Mouse (Mus musculus) mouse trophoblast stem cell (cell line): Measurements from ENCODE around the gene Tmprss11c.
"Not testable (repeated sequence)": the region's sequence is repeated elsewhere in the genome, so short reads cannot be mapped to it uniquely, and the experiment has no call there.

Source experiments
- in situ Hi-C, 2 experiments: fragments of 300-500 bp; cut with MseI, MboI; formaldehyde crosslinking; loops; 2 replicates in 1 of 2; 3 replicates in 1 of 2; pipeline ENCODE4 v1.15.1; 2025

The Tmprss11c gene

DNA sequence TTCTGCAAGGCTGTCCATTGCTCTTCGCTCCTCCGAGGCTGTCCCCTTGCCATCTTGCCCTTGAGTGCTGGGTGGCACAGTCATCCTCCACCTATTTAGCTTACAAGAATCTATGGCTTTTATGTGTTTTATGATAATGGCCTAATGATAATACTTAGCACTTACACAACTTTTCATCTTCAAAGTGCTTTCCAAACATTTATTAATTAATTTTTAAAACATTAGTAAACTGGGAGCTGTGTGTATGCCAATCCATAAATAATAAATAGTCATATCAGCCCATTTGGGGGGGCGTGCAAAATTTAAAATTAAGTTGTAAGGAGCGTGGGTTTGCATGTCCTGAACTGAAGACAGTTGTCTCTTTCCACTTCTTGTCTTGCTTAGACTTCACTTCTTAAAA is at the start of gene Tmprss11c:
TSS of gene Tmprss11c (minus strand) at position 101 of the 400 bp plus-strand sequence.
- in situ Hi-C loops: no loop called here

GRCm38 (mm10) chr5:86318018-86318956 is 29.2 kb upstream of the Tmprss11c start:
- in situ Hi-C loops: not testable (repeated sequence)

GRCm38 (mm10) chr5:86306116-86306515 is 17.0 kb upstream of the Tmprss11c start:
- in situ Hi-C loops: no loop called here

DNA sequence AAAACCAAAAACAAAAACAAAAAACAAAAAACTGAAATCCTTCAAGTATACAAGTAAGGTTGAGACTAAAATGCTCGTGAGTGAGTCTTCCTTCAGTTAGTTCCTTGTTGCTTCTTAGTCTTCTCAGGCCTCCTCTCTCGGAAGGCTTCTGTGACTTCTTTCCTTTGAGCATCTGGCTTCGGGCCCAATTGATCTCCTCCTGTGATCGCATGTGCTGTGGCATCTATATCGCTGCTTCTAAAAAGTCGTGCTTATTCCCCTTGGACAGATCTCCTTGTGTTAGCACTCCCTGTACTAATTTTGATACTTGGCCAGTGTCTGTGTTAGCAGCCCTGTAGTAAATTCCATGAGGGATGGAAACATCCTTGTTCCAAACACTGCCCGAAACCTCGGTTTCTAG is 14.8 kb upstream of the Tmprss11c start:
- in situ Hi-C loops: no loop called here

DNA sequence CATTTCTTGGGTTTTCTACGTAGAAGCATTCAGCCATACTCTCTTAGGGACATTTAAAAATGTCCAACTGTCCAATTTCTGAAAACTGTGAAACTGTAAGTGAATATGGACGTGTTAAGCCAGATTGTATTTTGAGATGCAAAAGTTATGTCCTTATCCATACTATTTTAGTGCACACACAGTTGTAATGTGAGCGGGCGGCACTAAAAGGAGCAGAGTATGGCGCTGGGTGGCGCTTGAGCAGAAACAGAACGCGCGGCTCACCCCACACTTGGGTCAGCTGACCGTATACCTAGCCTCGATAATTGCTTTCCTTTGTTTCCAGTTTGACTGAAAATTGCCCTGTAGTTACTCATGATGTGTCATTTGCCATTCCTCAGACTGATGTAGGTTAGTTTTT is 42.5 kb downstream of the Tmprss11c start:
- in situ Hi-C loops: no loop called here

DNA sequence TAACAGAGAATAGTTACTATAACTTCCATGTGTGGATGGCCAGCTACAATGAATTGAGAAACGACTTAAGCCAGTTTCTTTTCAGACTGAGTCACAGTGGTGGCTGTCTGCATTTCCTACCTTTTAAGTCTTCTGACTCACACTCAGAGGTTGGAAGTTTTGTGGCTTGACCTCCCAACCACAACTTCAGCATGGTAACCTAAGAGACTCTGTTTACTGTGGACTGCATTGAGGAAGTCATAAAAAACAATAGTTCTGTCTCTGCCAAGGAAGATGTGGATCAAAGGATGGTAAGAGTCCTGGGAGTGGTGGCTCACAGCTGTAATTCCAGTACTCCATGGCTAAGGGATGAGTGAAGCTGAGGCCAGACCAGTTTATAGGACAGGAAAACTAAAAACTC is 44.2 kb downstream of the Tmprss11c start:
- in situ Hi-C loops: no loop called here

GRCm38 (mm10) chr5:86244275-86244674 is 44.8 kb downstream of the Tmprss11c start:
- in situ Hi-C loops: no loop called here

DNA sequence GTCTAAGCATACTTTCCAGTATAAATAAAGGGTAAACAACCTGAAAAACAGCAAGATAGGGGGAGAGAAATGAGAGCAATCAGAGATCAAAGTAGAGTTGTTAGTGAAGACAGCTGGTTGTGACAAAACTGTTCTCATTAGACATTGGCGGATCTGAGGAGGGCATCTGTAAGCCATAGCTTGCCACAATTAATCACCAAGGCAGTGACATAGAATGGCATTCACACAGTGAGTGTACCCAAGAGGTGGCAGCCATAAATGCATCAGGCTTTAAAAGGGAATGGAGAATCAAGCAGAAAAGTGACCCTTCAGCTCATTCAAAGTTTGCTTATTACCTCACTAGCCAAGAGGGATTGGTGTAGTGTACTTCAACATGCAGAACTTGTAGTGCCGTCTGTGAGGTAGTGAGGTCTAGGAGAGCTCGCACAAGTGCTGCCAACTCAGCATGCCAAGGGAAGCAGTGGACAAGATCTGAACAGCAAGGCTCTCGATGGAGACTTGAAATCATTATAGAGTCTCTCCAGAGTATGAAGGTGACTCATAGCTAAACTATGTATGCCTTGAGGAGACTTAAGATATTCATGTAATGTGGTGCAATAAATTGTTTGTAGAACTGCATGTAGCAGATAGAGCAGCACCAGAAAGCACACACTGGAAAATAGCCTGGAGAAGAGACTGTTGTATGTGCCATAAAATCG is 61.8 kb downstream of the Tmprss11c start:
- in situ Hi-C loops: no loop called here

GRCm38 (mm10) chr5:86197801-86198200 is 91.3 kb downstream of the Tmprss11c start, which contains the start of gene Gnrhr:
Gene Gnrhr (minus strand): TSS chr5:86197901.
- in situ Hi-C loops: loop anchor here in 1 of 2 experiments (10.0 kb wide), 1 partner anchor 217 kb away; no protein-coding TSS in a partner anchor

GRCm38 (mm10) chr5:86191356-86191755 is 97.8 kb downstream of the Tmprss11c start:
- in situ Hi-C loops: loop anchor here (5.0 to 10.0 kb wide), 2 partner anchors 221 to 223 kb away; no protein-coding TSS in a partner anchor

GRCm38 (mm10) chr5:86190770-86191169 is 98.3 kb downstream of the Tmprss11c start:
- in situ Hi-C loops: loop anchor here (5.0 to 10.0 kb wide), 2 partner anchors 222 to 224 kb away; no protein-coding TSS in a partner anchor

GRCm38 (mm10) chr5:86190290-86190689 is 98.8 kb downstream of the Tmprss11c start:
- in situ Hi-C loops: loop anchor here (5.0 to 10.0 kb wide), 2 partner anchors 222 to 225 kb away; no protein-coding TSS in a partner anchor

GRCm38 (mm10) chr5:86187441-86187840 is 101.7 kb downstream of the Tmprss11c start:
- in situ Hi-C loops: no loop called here
